Mouse (Mus musculus) layer of hippocampus, postnatal 36 days (tissue): Measurements from ENCODE around the gene Fgd4. TPM values are rescaled to one million over a fixed set of nuclear protein-coding genes. Genes with fewer than 3 reads are reported as not detected.

ENCODE experiments used
- total RNA-seq, 2 experiments: library from RNA; stranded (reverse); gene quantifications; 2 replicates each; pipeline ENCODE4 v1.2.3; 2021

Fgd4 gene
- total RNA-seq, 2 experiments from 2014 or later, result 49.9 to 53.2 TPM

Other genes with a start within 250 kb of the Fgd4 start
- gene Dnm1l, start 241.6 kb downstream of the Fgd4 start, total RNA-seq, result 100 to 1,000 TPM; 194 to 200 TPM
- not detected for gene Olfr19, start 75.9 kb upstream of the Fgd4 start, total RNA-seq
- gene Spag6l, start 228.9 kb upstream of the Fgd4 start, total RNA-seq, result 1 to 10 TPM; 8.9 to 9.4 TPM